Mouse (Mus musculus) myocyte (in vitro differentiated cells): Measurements from ENCODE around the gene Pcbp3. TPM values are rescaled to one million over a fixed set of nuclear protein-coding genes. Genes with fewer than 3 reads are reported as not detected.
A peak's percentile ranks its signal among the peaks of the same experiment; 100 is the strongest.

Experiments used
- H3K27me3 ChIP-seq: one replicate; pipeline ENCODE4 v1.6.1; 2011; ENCODE audit not compliant: control insufficient read depth, insufficient read depth, insufficient read length
- H3K36me3 ChIP-seq: one replicate; pipeline ENCODE4 v1.6.1; 2011; ENCODE audit not compliant: control insufficient read depth, insufficient read depth
- H3K4me2 ChIP-seq: one replicate; pipeline ENCODE4 v1.6.1; 2011; ENCODE audit warnings: low read depth, control low read depth
- H3K4me3 ChIP-seq: one replicate; pipeline ENCODE4 v1.5.1; 2011; ENCODE audit warnings: mild to moderate bottlenecking, control low read depth, moderate library complexity
- H3K79me2 ChIP-seq: one replicate; pipeline ENCODE4 v1.6.1; 2011; ENCODE audit not compliant: control insufficient read depth, insufficient read depth
- H3ac ChIP-seq: one replicate; pipeline ENCODE4 v1.6.1; 2011; ENCODE audit not compliant: control insufficient read depth, insufficient read length
- CEBPB ChIP-seq: IDR thresholded peaks from 2 replicates; pipeline ENCODE4 v1.6.1; 2011; ENCODE audit warnings: mild to moderate bottlenecking, moderate library complexity; ENCODE audit not compliant: poor library complexity, insufficient read depth, severe bottlenecking
- E2F4 ChIP-seq: IDR thresholded peaks from one replicate; pipeline ENCODE4 v1.6.1; 2011; ENCODE audit warnings: mild to moderate bottlenecking, control low read depth, moderate library complexity; ENCODE audit not compliant: insufficient read depth
- MAX ChIP-seq: IDR thresholded peaks from one replicate; pipeline ENCODE4 v1.6.1; 2011; ENCODE audit warnings: low read depth, mild to moderate bottlenecking, control low read depth
- MYOD1 ChIP-seq, 3 experiments: IDR thresholded peaks; one replicate each; pipeline ENCODE4 v1.6.1; 2011; ENCODE audit warnings: control low read depth in 2 of 3, low read depth in 2 of 3, mild to moderate bottlenecking in 2 of 3, moderate library complexity in 1 of 3; ENCODE audit not compliant: insufficient read length in 2 of 3, control insufficient read depth in 1 of 3
- MYOG ChIP-seq, 3 experiments: IDR thresholded peaks; one replicate each; pipeline ENCODE4 v1.6.1; 2011; ENCODE audit warnings: control low read depth in 2 of 3, low read depth in 2 of 3, mild to moderate bottlenecking in 2 of 3; ENCODE audit not compliant: insufficient read length in 2 of 3, control insufficient read depth in 1 of 3, insufficient read depth in 1 of 3
- POLR2A ChIP-seq: IDR thresholded peaks from one replicate; pipeline ENCODE4 v1.6.1; 2011; ENCODE audit warnings: low read depth, mild to moderate bottlenecking, control low read depth, moderate library complexity; ENCODE audit not compliant: insufficient read length
- POLR2AphosphoS2 ChIP-seq: IDR thresholded peaks from one replicate; pipeline ENCODE4 v1.6.1; 2011; ENCODE audit warnings: low read depth, control low read depth; ENCODE audit not compliant: insufficient read length
- REST ChIP-seq: IDR thresholded peaks from one replicate; pipeline ENCODE4 v1.6.1; 2011; ENCODE audit warnings: mild to moderate bottlenecking, control low read depth, moderate library complexity; ENCODE audit not compliant: insufficient read depth, insufficient read length
- SRF ChIP-seq: IDR thresholded peaks from one replicate; pipeline ENCODE4 v1.6.1; 2011; ENCODE audit warnings: low read depth; ENCODE audit not compliant: control insufficient read depth, insufficient read length
- TCF12 ChIP-seq: IDR thresholded peaks from one replicate; pipeline ENCODE4 v1.6.1; 2011; ENCODE audit warnings: mild to moderate bottlenecking, control low read depth; ENCODE audit not compliant: poor library complexity, insufficient read depth, severe bottlenecking
- TCF3 ChIP-seq: IDR thresholded peaks from one replicate; pipeline ENCODE4 v1.6.1; 2011; ENCODE audit warnings: low read depth, control low read depth; ENCODE audit not compliant: insufficient read length
- USF1 ChIP-seq: IDR thresholded peaks from one replicate; pipeline ENCODE4 v1.6.1; 2011; ENCODE audit warnings: low read depth, mild to moderate bottlenecking, control low read depth, moderate library complexity
- polyA plus RNA-seq: library from polyadenylated mRNA; unstranded; fragments of >200 nt; fragmentation: generic; extraction: Trizol; gene quantifications from one replicate; pipeline ENCODE4 v1.2.1, GENCODE M21; 2012; ENCODE audit warnings: missing spikeins

The Pcbp3 gene
- polyA plus RNA-seq, 1 experiment: 10.0 TPM

GRCm38 (mm10) chr10:76814811-76815210 lies 146.9 kb downstream of the Pcbp3 start:
- Histone ChIP-seq H3K36me3 (no peaks in the 10 kb centered on the region), H3K4me3 (no peak overlapping the region), H3K4me2 (no peak overlapping the region), H3K79me2 (no peaks in the 10 kb centered on the region), H3ac (no peak overlapping the region), H3K27me3 (no peaks in the 10 kb centered on the region)
- TF ChIP-seq SRF: no peak
- TF ChIP-seq E2F4: no peak
- TF ChIP-seq MYOG (IDR thresholded peaks at IDR 0.05; ENCODE audit: control insufficient read depth in 1 of 3, insufficient read depth in 1 of 3, insufficient read length in 2 of 3, low read depth in 2 of 3): no peak
- TF ChIP-seq POLR2A: no peak
- no peak for TF ChIP-seq POLR2AphosphoS2
- no peak for TF ChIP-seq TCF3

DNA sequence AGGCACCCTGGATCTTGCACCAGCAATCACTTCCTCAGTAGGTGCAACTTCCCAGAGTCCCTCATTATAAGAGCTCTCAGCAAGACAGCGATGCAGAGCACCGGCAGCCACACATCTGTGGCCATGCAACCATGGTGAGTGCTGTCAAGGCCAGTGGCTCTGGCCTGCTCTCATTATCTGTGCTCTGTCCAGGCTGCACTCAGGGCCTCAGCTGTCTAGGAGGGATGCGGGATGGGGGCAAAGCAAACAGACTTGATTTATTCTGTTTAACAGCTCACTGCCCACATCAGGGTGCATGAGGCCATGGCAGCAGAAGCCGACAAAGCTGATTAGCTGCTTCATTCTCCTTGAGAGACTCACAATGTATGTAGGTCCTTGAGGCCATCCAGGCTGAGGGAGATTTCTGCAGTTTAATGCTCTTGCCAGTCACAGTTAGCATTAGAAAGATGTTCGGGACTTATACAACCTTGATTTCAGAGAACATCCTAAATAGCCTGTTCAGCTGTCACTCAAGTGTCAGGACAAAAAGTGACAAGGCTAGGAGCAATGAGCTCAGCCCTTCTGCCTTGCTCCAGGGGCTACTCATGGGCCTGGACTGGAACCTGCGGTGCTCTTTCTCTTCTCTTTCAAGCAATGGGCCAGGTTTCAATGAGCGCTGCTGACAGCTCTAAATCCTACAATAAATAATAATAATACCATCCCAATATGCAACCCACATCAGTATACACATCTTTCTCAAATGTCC lies 151.6 kb downstream of the Pcbp3 start:
- Histone ChIP-seq H3K36me3 (no peaks in the 10 kb centered on the region), H3K79me2 (no peaks in the 10 kb centered on the region), H3K27me3 (no peaks in the 10 kb centered on the region), H3K4me3 (no peak overlapping the region), H3ac (no peak overlapping the region), H3K4me2 (no peak overlapping the region)
- TF ChIP-seq MYOG (IDR thresholded peaks at IDR 0.05; ENCODE audit: control insufficient read depth in 1 of 3, insufficient read depth in 1 of 3, insufficient read length in 2 of 3, low read depth in 2 of 3): no peak
- no peak for TF ChIP-seq MAX
- no peak for TF ChIP-seq POLR2A
- TF ChIP-seq SRF: no peak
- no peak for TF ChIP-seq TCF3
- TF ChIP-seq POLR2AphosphoS2: no peak
- no peak for TF ChIP-seq USF1
- TF ChIP-seq E2F4: no peak
- no peak for TF ChIP-seq MYOD1 (IDR thresholded peaks at IDR 0.05; ENCODE audit: control insufficient read depth in 1 of 3, insufficient read length in 2 of 3, low read depth in 2 of 3)
- no peak for TF ChIP-seq REST
- TF ChIP-seq TCF12: no peak
- TF ChIP-seq CEBPB: no peak

DNA sequence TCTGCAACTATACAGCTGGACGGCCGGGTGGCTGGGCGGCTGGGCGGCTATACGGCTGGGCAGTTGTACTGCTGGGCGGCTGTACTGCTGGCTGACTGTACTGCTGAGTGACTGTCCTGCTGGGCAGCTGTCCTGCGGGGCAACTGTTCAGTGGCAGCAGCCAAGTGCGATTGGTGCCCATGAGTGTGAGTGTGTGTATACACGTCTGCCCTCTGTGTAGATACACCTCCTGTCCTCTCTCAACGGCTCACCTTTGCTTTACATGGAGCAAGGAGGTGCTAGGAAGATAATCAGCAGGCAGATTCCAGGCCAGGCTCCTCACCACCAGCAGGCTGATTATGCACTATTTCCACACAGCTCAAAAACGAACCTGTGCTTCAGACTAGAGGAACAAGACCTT lies 152.2 kb downstream of the Pcbp3 start:
- Histone ChIP-seq H3K4me2 (no peak overlapping the region), H3ac (no peak overlapping the region), H3K36me3 (no peaks in the 10 kb centered on the region), H3K4me3 (no peak overlapping the region), H3K27me3 (no peaks in the 10 kb centered on the region), H3K79me2 (no peaks in the 10 kb centered on the region)
- TF ChIP-seq SRF (no peak), TCF12 (no peak), TCF3 (no peak), POLR2AphosphoS2 (no peak), MYOG (IDR thresholded peaks at IDR 0.05; ENCODE audit: control insufficient read depth in 1 of 3, insufficient read depth in 1 of 3, insufficient read length in 2 of 3, low read depth in 2 of 3) (peak in 1 of 3 experiments; percentile 25)

GRCm38 (mm10) chr10:76808446-76809400 lies 153.0 kb downstream of the Pcbp3 start:
- Histone ChIP-seq H3K79me2 (no peaks in the 10 kb centered on the region), H3K4me3 (no peak overlapping the region), H3K36me3 (no peaks in the 10 kb centered on the region), H3K27me3 (no peaks in the 10 kb centered on the region), H3K4me2 (no peak overlapping the region), H3ac (no peak overlapping the region)
- TF ChIP-seq CEBPB (no peak), MYOD1 (IDR thresholded peaks at IDR 0.05; ENCODE audit: control insufficient read depth in 1 of 3, insufficient read length in 2 of 3, low read depth in 2 of 3) (no peak), POLR2A (no peak), TCF12 (no peak), USF1 (no peak)

DNA sequence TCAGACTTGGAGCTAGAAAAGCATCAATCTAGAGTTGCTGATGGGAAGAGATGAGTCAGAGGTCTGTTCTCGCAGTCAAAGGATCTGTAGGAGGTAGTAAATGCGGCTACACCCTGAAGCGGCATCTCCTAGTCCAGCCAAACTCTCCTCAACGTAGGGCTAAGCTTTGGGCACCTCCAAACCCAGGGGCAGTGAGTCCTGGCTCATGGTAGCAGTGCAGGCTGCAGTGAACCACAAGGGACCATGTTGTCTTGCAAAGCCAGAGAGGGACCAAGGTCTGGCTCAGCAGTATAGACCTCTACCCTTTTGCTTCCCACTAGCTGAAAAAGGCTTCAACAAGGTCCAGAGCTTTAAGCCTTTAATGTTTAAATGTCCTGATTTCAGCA lies 159.2 kb downstream of the Pcbp3 start:
- no peaks in the 10 kb centered on the region for H3K27me3 ChIP-seq
- H3K4me2 ChIP-seq: no peak overlapping the region
- H3K4me3 ChIP-seq: no peak overlapping the region
- no peak overlapping the region for H3ac ChIP-seq
- H3K79me2 ChIP-seq: no peaks in the 10 kb centered on the region
- TF ChIP-seq MYOG (IDR thresholded peaks at IDR 0.05; ENCODE audit: control insufficient read depth in 1 of 3, insufficient read depth in 1 of 3, insufficient read length in 2 of 3, low read depth in 2 of 3) (no peak), POLR2A (no peak), MYOD1 (IDR thresholded peaks at IDR 0.05; ENCODE audit: control insufficient read depth in 1 of 3, insufficient read length in 2 of 3, low read depth in 2 of 3) (no peak), E2F4 (no peak), POLR2AphosphoS2 (no peak), TCF3 (no peak), MAX (no peak), USF1 (no peak)
- no peaks in the 10 kb centered on the region for H3K36me3 ChIP-seq
